Mouse (Mus musculus): ENCODE measurements around the gene Tbpl1. TPM values are rescaled to one million over a fixed set of nuclear protein-coding genes. Genes with fewer than 3 reads are reported as not detected.

The Tbpl1 gene
- polyA plus RNA-seq, 1 experiment, result 43.7 TPM

- Histone ChIP-seq H3K4me1 (ENCODE audit: control insufficient read depth, insufficient read depth, low read length) (no peaks in the 10 kb centered on the region; the same call in 1 of the 2 replicates), H3K4me3 (ENCODE audit: insufficient read depth, low read length) (no peak overlapping the region), H3K27ac (ENCODE audit: insufficient read depth, low read length) (no peak overlapping the region)
- TF ChIP-seq CTCF (IDR thresholded peaks at IDR 0.05; ENCODE audit: extremely low read depth, insufficient read depth, low read length), result no peak
These were observed 73.0 kb downstream of the Tbpl1 start for GRCm38 (mm10) chr10:22658534-22659385.

Other genes with a start within 250 kb of the Tbpl1 start
- gene Slc2a12, start 86.9 kb downstream of the Tbpl1 start, polyA plus RNA-seq (2012; rRNA removed), result 1.4 and 1.5 TPM in 2 replicates
- gene Tcf21, start 88.2 kb upstream of the Tbpl1 start, polyA plus RNA-seq (2012; rRNA removed), result 0.08 TPM in 1 of 2 replicates, not detected in the other

Data from cortical plate, adult 2 months (tissue).